Mouse (Mus musculus): ENCODE measurements at regions not wholly inside any gene's neighbourhood (a gene's known extent, or its start where the extent isn't known, plus 50 kb on each side); places are given as distances from the start of the nearest gene placed in this dataset.

DNA sequence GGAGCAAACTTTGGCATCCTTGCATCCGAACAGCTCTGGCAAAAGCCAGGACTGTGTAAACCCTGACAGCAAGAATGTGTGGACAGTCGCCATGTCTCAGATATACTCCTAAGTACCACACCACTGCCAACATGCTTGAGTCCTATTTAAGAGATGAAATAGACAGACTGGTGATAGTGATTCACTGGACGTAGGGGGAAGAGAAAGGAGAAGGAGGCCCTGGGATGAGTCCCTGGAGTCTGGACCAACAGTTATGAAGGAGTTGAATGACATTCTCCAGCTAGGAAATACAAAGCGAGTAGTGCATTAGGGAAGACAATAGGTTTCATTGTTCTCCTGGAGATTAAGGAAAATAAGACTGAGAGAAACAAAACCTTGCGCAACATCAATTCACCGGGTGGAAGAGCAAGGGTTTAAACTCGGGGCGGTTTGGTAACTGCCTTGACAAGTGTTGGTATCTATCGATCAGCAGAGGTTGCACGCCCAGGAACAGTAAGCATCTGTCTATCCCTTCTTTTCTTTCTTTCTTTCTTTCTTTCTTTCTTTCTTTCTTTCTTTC, 54.3 kb upstream of the Nrbf2 start:
- no peak for DNase-seq (ENCODE audit: low spot score)

- no peak for DNase-seq (ENCODE audit: low spot score)
Measured at GRCm38 (mm10) chr10:67344722-67345121, 59.6 kb upstream of the Nrbf2 start.

DNA sequence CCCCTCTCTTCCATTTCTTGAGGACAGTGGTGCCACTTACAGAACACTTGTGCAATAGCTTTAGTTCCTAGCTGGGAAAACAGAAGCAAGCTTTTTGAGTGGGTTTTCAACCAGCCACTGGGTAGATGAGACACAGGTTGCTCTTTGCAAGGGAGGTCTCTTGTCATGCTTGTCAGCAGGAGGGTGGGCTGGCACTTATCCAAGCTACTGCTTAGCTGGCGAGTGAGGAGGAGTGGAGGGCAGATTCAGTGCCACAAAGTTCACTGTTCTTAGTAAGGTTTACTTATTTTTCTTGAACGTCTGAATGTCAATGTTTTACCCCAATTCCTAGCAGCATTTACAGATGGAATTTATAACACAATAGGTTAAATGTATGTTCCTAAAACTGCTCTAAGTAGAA, 65.9 kb upstream of the Nrbf2 start:
- DNase-seq (ENCODE audit: low spot score): no peak

- peak; percentile 29 for DNase-seq (ENCODE audit: low spot score)
Measured at GRCm38 (mm10) chr10:67360793-67361192, 75.7 kb upstream of the Nrbf2 start.

DNA sequence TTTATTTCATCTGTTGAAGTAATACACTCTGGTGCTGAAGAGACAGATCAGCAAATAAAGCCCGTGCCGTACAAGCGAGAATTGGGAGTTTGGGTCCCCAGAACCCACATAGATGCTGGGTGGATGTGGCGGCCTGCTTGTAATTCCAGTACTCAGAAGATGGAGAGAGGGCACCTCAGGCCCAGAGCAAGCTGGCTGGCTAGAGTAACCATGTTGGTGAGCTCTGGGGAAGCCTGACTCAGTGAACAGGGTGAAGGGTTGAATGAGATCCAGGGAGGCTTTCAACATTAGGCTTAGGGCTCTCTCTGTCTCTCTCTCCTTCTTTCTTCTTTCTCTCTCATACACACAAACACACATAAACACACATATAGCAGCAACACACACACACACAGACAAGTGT, 76.2 kb upstream of the Nrbf2 start:
- DNase-seq (ENCODE audit: low spot score): no peak

GRCm38 (mm10) chr10:67364595-67364994, 79.5 kb upstream of the Nrbf2 start:
- no peak for DNase-seq (ENCODE audit: low spot score)

DNA sequence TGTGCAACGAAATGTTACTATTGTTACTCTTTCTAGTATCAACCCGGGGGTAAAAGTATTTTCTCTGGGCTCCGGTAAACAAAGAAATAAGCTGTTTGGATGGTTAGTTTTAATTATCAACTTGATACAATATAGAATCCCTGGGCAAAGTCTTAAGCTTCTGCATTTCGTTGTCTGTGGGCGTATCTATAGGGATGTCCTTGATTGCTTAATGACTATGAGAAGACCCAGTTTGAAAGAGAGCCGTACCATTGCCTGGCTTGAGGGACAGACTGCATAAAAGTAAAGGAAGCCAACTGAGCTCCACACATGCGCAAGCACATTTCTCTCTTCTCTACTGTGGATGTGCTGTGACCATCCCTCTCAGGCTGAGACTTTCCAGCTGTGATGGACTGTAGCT, 80.1 kb upstream of the Nrbf2 start:
- DNase-seq (ENCODE audit: low spot score): no peak

- no peak for DNase-seq (ENCODE audit: low spot score)
Measured at GRCm38 (mm10) chr10:67372569-67373161, 87.6 kb upstream of the Nrbf2 start.

DNA sequence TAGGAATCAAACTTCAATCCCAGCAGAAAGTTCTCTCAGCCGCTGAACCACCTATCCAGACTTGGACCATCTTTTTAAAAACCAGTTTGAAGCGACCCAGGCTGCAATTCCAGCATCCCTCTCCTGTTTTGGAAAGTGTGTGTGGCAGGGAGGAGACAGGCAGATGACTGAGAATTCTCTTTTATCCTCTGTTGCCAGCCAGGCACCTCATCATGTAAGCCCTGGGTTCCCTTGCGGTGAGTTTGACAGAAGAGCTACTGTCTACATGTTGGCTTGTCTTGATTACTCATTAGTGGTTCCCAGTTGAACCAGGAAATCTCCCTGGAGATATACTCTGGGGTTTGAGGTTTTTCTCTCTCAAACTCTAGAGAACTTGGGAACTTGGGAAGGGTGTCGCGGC, 91.5 kb upstream of the Nrbf2 start:
- no peak for DNase-seq (ENCODE audit: low spot score)

- DNase-seq (ENCODE audit: low spot score): no peak
Measured at GRCm38 (mm10) chr10:67377643-67378223, 92.6 kb upstream of the Nrbf2 start.

- no peak for DNase-seq (ENCODE audit: low spot score)
Measured at GRCm38 (mm10) chr10:67380174-67380573, 95.1 kb upstream of the Nrbf2 start.

DNA sequence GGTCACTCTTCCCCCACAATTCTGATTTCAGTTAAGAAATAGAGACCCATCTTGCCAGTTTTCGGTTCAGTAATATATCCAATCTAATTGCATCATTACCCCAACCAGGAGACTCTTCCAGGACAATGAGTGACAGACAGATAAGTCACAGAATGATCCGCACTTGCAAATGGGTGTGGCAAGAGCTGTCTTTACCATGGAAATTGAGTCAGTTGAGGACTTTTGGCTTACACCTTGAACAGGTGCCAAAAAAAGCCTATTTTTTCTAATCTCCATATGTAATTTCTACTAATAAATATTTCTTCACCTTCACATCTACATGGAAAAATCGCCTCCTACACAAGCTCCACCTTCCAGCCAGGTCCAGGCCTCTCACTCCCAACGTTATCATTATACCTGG, 98.2 kb upstream of the Nrbf2 start:
- no peak for DNase-seq (ENCODE audit: low spot score)

DNA sequence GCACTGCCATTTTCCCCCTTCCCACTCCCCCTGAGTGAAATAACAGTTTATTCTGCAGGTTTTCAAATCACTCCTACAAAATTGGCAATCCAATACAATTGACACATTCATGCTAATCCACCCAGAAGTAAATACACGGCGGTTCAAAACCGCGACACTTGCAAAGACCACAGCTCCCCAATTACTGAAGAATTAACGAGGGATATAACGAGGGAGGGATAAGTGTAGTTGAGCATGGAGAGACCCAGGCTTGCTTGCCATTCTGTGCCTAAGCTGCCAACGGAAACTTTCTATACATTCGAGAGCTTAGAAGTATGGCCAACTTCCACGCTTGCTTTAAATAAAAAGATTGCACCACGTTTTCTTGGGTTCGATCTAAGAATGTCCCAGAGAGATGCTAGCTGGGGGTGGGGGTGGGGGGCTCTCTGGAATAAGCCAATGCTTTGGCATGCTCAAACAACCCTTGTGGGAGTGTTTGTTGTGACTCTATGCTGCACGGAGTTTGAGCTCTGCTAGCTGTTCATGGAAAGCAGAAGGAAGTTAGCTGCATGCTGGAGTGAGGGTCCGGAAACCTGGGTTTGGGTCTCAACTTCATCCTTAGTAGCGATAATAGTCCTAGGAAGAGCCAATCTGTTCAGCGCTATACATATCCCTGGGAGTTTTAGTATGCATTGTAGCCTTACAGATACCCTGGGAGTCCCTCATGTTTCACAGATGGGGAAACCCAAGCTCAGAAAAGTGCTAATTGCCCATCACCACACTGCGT, 98.9 kb upstream of the Nrbf2 start:
- DNase-seq (ENCODE audit: low spot score): no peak

DNA sequence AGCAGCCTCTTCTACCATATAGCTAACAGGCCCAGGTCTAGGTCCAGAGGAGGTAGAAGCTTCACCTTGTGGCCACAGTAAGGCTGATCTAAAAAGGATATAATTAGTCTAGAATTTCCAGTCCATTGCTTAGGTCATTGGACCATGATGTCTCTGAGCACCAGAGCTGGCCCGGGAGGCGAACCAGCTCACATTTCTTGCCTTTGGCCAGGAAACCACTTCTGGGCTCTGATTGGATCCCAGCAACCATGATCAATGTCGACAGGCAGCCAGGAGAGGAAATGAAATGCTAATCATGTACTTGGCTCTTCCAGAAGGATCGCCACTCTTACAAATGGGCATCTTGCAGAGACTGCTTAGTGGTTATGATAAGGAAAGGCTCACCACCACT, 99.5 kb upstream of the Nrbf2 start:
- DNase-seq (ENCODE audit: low spot score): no peak

- DNase-seq (ENCODE audit: low spot score): no peak
Measured at GRCm38 (mm10) chr10:67385966-67386365, 100.9 kb upstream of the Nrbf2 start.

GRCm38 (mm10) chr10:67388755-67389154, 103.7 kb upstream of the Nrbf2 start:
- no peak for DNase-seq (ENCODE audit: low spot score)

DNA sequence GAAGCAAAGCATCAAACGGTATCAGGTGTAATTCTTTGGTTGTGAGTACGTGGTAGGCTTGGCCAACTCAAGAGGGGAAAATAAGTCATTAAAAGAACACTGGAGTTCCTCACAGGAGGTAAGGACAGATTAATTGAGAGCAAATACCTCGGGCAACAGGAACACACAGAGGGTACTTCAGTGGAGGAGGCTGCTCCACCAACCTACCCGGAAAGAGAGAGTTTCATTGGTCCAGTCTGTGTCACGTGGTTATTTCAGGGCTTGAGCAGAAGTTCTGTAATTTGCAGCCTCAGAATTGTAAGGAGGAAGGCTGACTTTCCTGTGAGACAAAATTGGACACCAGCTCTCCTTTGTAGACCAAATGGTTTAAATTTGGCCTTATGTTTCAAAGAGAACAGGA, 115.3 kb upstream of the Nrbf2 start:
- DNase-seq (ENCODE audit: low spot score): no peak

DNA sequence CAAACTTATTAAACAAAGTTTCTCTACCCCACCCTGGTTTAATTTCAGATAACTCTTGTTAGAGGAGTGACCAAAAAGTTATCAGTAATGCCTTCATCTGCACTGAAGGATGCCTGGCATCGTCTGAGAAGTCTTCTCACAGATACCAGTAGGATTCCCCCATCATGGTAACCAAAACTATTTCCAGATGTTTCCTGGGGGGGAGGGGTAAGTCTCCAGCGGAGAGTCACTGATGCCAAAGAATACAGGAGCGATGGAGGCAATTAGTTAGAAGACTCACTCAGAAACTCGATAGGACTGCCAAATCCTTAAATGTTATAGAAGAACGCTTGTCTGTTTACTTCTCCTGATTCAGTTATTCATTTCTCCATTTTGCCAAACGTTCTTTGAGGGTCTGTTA, 116.3 kb upstream of the Nrbf2 start:
- DNase-seq (ENCODE audit: low spot score): no peak

GRCm38 (mm10) chr10:67417529-67417928, 117.7 kb upstream of the Egr2 start:
- DNase-seq (ENCODE audit: low spot score): no peak

- no peak for DNase-seq (ENCODE audit: low spot score)
Measured at GRCm38 (mm10) chr10:67420761-67421160, 114.5 kb upstream of the Egr2 start.

DNA sequence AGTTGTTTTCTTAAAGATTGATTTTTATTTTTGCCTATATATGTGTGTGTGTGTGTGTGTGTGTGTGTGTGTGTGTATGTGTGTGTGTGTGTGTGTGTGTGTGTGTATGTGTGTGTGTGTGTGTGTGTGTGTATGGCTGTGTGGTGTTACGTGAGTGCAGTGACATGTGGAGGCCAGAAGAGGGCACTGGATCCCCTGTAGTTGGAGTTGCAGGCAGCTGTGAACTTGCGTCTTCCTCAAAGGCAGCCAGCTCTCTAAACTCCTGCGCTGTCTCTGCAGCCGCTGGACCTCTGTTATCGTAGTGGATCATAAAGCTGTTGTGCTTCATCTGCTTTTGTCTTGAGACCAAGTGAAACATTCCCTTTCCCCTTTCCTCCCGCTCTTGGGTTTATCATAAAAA, 109.9 kb upstream of the Egr2 start:
- no peak for DNase-seq (ENCODE audit: low spot score)

- no peak for DNase-seq (ENCODE audit: low spot score)
Measured at GRCm38 (mm10) chr10:67427220-67427619, 108.1 kb upstream of the Egr2 start.

- no peak for DNase-seq (ENCODE audit: low spot score)
Measured at GRCm38 (mm10) chr10:67430805-67431204, 104.5 kb upstream of the Egr2 start.
